Mouse (Mus musculus) lung, postnatal 0 days (tissue): Measurements from ENCODE around the gene Paqr9. TPM values are rescaled to one million over a fixed set of nuclear protein-coding genes. Genes with fewer than 3 reads are reported as not detected.

Experiments
- ATAC-seq: fragments of 200-750 bp; cut with Nextera tagmentation; 2 replicates; pipeline ENCODE4 v1.8.0; 2017; ENCODE audit warnings: moderate library complexity
- DNase-seq: peaks from one replicate; pipeline ENCODE4 v3.0.0-alpha.2; 2016; ENCODE audit warnings: low spot score
- H3K27ac ChIP-seq: fragments of 300-500 bp; sonication (generic); 2 replicates; pipeline ENCODE4 v1.5.1; 2014; ENCODE audit warnings: antibody characterized with exemption, mild to moderate bottlenecking, low read length, mixed read lengths
- H3K27me3 ChIP-seq: fragments of 300-500 bp; sonication (generic); replicated peaks from 2 replicates; pipeline ENCODE4 v1.6.1; 2014; ENCODE audit warnings: low read length, mixed read lengths; ENCODE audit not compliant: insufficient read depth
- H3K36me3 ChIP-seq: fragments of 300-500 bp; sonication (generic); 2 replicates; pipeline ENCODE4 v1.6.1; 2014; ENCODE audit warnings: low read length, mixed read lengths; ENCODE audit not compliant: insufficient read depth
- H3K4me1 ChIP-seq: fragments of 300-500 bp; sonication (generic); 2 replicates; pipeline ENCODE4 v1.6.1; 2014; ENCODE audit warnings: antibody characterized with exemption, low read depth, low read length, mixed read lengths; ENCODE audit not compliant: insufficient read depth
- H3K4me2 ChIP-seq: fragments of 300-500 bp; sonication (generic); replicated peaks from 2 replicates; pipeline ENCODE4 v1.6.1; 2014; ENCODE audit warnings: low read depth, mild to moderate bottlenecking, low read length, moderate library complexity, mixed read lengths
- H3K4me3 ChIP-seq: fragments of 300-500 bp; sonication (generic); 2 replicates; pipeline ENCODE4 v1.5.1; 2014; ENCODE audit warnings: low read depth, low read length
- H3K9ac ChIP-seq: fragments of 300-500 bp; sonication (generic); replicated peaks from 2 replicates; pipeline ENCODE4 v1.6.1; 2014; ENCODE audit warnings: low read depth, mild to moderate bottlenecking
- H3K9me3 ChIP-seq: fragments of 300-500 bp; sonication (generic); 2 replicates; pipeline ENCODE4 v1.6.1; 2016; ENCODE audit warnings: low read length, mixed read lengths
- CTCF ChIP-seq: IDR thresholded peaks from 2 replicates; pipeline ENCODE4 v1.5.1; 2016; ENCODE audit warnings: antibody characterized with exemption, mild to moderate bottlenecking
- EP300 ChIP-seq: IDR thresholded peaks from 2 replicates; pipeline ENCODE4 v1.6.1; 2016; ENCODE audit warnings: antibody characterized with exemption, mild to moderate bottlenecking, control low read depth
- WGBS: fragments of 180-500 bp; shearing (Covaris S2); extraction: QIAGEN DNeasy Blood & Tissue Kit; methylation state at CpG from one replicate; pipeline ENCODE4 v1.1.7; 2014; 5-methylcytosine and 5-hydroxymethylcytosine counted together
- polyA plus RNA-seq: library from polyadenylated mRNA; unstranded; fragments of >200 nt; fragmentation: Nextera tagmentation; extraction: Ambion mirVana; gene quantifications from 2 replicates; pipeline ENCODE4 v1.2.1, GENCODE M21; 2015

Paqr9 gene
- polyA plus RNA-seq, 1 experiment from 2014 or later: 0.16 TPM

- no peak for ATAC-seq
- H3K9ac ChIP-seq: no peak overlapping the region
- WGBS: 42% methylated on average over 13 of the region's 13 CpGs
These were observed 38.2 kb downstream of the Paqr9 start for GRCm38 (mm10) chr9:95597466-95598178.

GRCm38 (mm10) chr9:95598179-95598721 lies 38.8 kb downstream of the Paqr9 start:
- Histone ChIP-seq H3K4me1 (no peaks in the 10 kb centered on the region), H3K4me2 (peak overlapping the region; percentile 17), H3K9ac (no peak overlapping the region), H3K4me3 (no peak overlapping the region), H3K27me3 (no peaks in the 10 kb centered on the region), H3K9me3 (no peaks in the 10 kb centered on the region), H3K27ac (no peak overlapping the region), H3K36me3 (no peaks in the 10 kb centered on the region)
- ATAC-seq (no peak), DNase-seq (peak; percentile 5)
- TF ChIP-seq EP300: no peak
- WGBS: 34% methylated on average over 19 of the region's 19 CpGs

More at GRCm38 (mm10) chr9:95597466-95598178, 38.2 kb downstream of the Paqr9 start:
- no peak overlapping the region for H3K4me3 ChIP-seq
- no peaks in the 10 kb centered on the region for H3K27me3 ChIP-seq
- peak overlapping the region; percentile 17 for H3K4me2 ChIP-seq
- no peak for TF ChIP-seq CTCF
- no peak for TF ChIP-seq EP300
- H3K9me3 ChIP-seq: no peaks in the 10 kb centered on the region
- DNase-seq: no peak
- no peaks in the 10 kb centered on the region for H3K36me3 ChIP-seq
- no peak overlapping the region for H3K27ac ChIP-seq
- no peaks in the 10 kb centered on the region for H3K4me1 ChIP-seq

GRCm38 (mm10) chr9:95599399-95599798 lies 39.9 kb downstream of the Paqr9 start:
- Histone ChIP-seq H3K36me3 (no peaks in the 10 kb centered on the region), H3K4me2 (no peak overlapping the region), H3K27me3 (no peaks in the 10 kb centered on the region), H3K9me3 (no peaks in the 10 kb centered on the region), H3K4me3 (no peak overlapping the region), H3K27ac (no peak overlapping the region), H3K9ac (no peak overlapping the region), H3K4me1 (no peaks in the 10 kb centered on the region)
- ATAC-seq (no peak), DNase-seq (no peak)
- TF ChIP-seq EP300 (no peak), CTCF (peak; percentile 24)
- WGBS: 85% methylated on average over 4 of the region's 4 CpGs

- WGBS: 62% methylated on average over 3 of the region's 3 CpGs
- no peak overlapping the region for H3K9ac ChIP-seq
- no peak for DNase-seq
- ATAC-seq: no peak
- no peaks in the 10 kb centered on the region for H3K4me1 ChIP-seq
- TF ChIP-seq EP300 (no peak), CTCF (no peak)
- no peak overlapping the region for H3K4me2 ChIP-seq
- no peaks in the 10 kb centered on the region for H3K36me3 ChIP-seq
- no peaks in the 10 kb centered on the region for H3K27me3 ChIP-seq
- no peaks in the 10 kb centered on the region for H3K9me3 ChIP-seq
- no peak overlapping the region for H3K4me3 ChIP-seq
- no peak overlapping the region for H3K27ac ChIP-seq
These were observed 43.4 kb downstream of the Paqr9 start for GRCm38 (mm10) chr9:95602849-95603248.

GRCm38 (mm10) chr9:95603316-95603715 lies 43.9 kb downstream of the Paqr9 start:
- Histone ChIP-seq H3K4me2 (no peak overlapping the region), H3K9ac (no peak overlapping the region), H3K9me3 (no peaks in the 10 kb centered on the region), H3K36me3 (no peaks in the 10 kb centered on the region), H3K4me3 (no peak overlapping the region), H3K4me1 (no peaks in the 10 kb centered on the region), H3K27ac (no peak overlapping the region), H3K27me3 (no peaks in the 10 kb centered on the region)
- DNase-seq (no peak), ATAC-seq (no peak)
- no peak for TF ChIP-seq EP300
- no peak for TF ChIP-seq CTCF
- WGBS: 70% methylated on average over 9 of the region's 9 CpGs

- ATAC-seq (peak; percentile 41), DNase-seq (peak; percentile 38)
- H3K9ac ChIP-seq: no peak overlapping the region
- 49% methylated on average over 5 of the region's 5 CpGs for WGBS
- H3K4me3 ChIP-seq: no peak overlapping the region
- no peaks in the 10 kb centered on the region for H3K9me3 ChIP-seq
- no peak overlapping the region for H3K27ac ChIP-seq
- TF ChIP-seq CTCF: peak; percentile 64
- no peak for TF ChIP-seq EP300
- no peaks in the 10 kb centered on the region for H3K27me3 ChIP-seq
- H3K4me1 ChIP-seq: no peaks in the 10 kb centered on the region
- H3K4me2 ChIP-seq: no peak overlapping the region
- H3K36me3 ChIP-seq: no peaks in the 10 kb centered on the region
These were observed 47.7 kb downstream of the Paqr9 start for GRCm38 (mm10) chr9:95607196-95607595.
